Mouse (Mus musculus): ENCODE data around the gene Olfr450.

GRCm38 (mm10) chr6:42790949-42791556 is 20.7 kb upstream of the Olfr450 start:
- TF ChIP-seq GATA1 (IDR thresholded peaks at IDR 0.05; ENCODE audit: low read length) (no peak), TAL1 (IDR thresholded peaks at IDR 0.05; ENCODE audit: low read length) (no peak)

Data from erythroblast, embryonic 14.5 days (primary cell).